Mouse (Mus musculus) spleen, postnatal 36 days (tissue): ENCODE data around the gene Rps6kc1.
A peak's percentile ranks its signal among the peaks of the same experiment; 100 is the strongest.

Experiments used
- DNase-seq, 2 experiments: peaks; one replicate each; pipeline ENCODE4 v3.0.0; 2022; ENCODE audit warnings: low spot score in 2 of 2, mixed read lengths in 1 of 2

Rps6kc1 gene

GRCm38 (mm10) chr1:190834201-190834907 lies 77.2 kb downstream of the Rps6kc1 start:
- DNase-seq: no peak

GRCm38 (mm10) chr1:190832965-190833630 lies 78.5 kb downstream of the Rps6kc1 start:
- DNase-seq: no peak

- peak in 1 of 2 experiments; percentile 19 for DNase-seq
Measured at GRCm38 (mm10) chr1:190831839-190832497, 79.6 kb downstream of the Rps6kc1 start.

- no peak for DNase-seq
Measured at GRCm38 (mm10) chr1:190826486-190827034, 85.0 kb downstream of the Rps6kc1 start.

- DNase-seq: no peak
Measured at GRCm38 (mm10) chr1:190823745-190824144, 87.8 kb downstream of the Rps6kc1 start.

- DNase-seq: no peak
Measured at GRCm38 (mm10) chr1:190816141-190816540, 95.4 kb downstream of the Rps6kc1 start.

- no peak for DNase-seq
Measured at GRCm38 (mm10) chr1:190810408-190810807, 101.2 kb downstream of the Rps6kc1 start.

- DNase-seq: no peak
Measured at GRCm38 (mm10) chr1:190808766-190809221, 102.8 kb downstream of the Rps6kc1 start.

GRCm38 (mm10) chr1:190806817-190807216 lies 104.8 kb downstream of the Rps6kc1 start:
- DNase-seq: no peak

GRCm38 (mm10) chr1:190798668-190799067 lies 112.9 kb downstream of the Rps6kc1 start:
- DNase-seq: no peak

- DNase-seq: no peak
Measured at GRCm38 (mm10) chr1:190797483-190798058, 114.0 kb downstream of the Rps6kc1 start.

- DNase-seq: no peak
Measured at GRCm38 (mm10) chr1:190796745-190797482, 114.7 kb downstream of the Rps6kc1 start.

GRCm38 (mm10) chr1:190791638-190792037 lies 119.9 kb downstream of the Rps6kc1 start:
- no peak for DNase-seq

GRCm38 (mm10) chr1:190790720-190791119 lies 120.8 kb downstream of the Rps6kc1 start:
- DNase-seq: no peak

GRCm38 (mm10) chr1:190777660-190778059 lies 133.9 kb downstream of the Rps6kc1 start:
- DNase-seq: no peak

GRCm38 (mm10) chr1:190776260-190776659 lies 135.3 kb downstream of the Rps6kc1 start:
- DNase-seq: no peak

- DNase-seq: no peak
Measured at GRCm38 (mm10) chr1:190772088-190772885, 139.3 kb downstream of the Rps6kc1 start.

- no peak for DNase-seq
Measured at GRCm38 (mm10) chr1:190769748-190770147, 141.8 kb downstream of the Rps6kc1 start.

- DNase-seq: no peak
Measured at GRCm38 (mm10) chr1:190768307-190768706, 143.3 kb downstream of the Rps6kc1 start.

GRCm38 (mm10) chr1:190767621-190768020 lies 143.9 kb downstream of the Rps6kc1 start:
- DNase-seq: no peak
